Mouse (Mus musculus) ES-Bruce4 (cell line): ENCODE measurements around the gene Elf1. TPM values are rescaled to one million over a fixed set of nuclear protein-coding genes. Genes with fewer than 3 reads are reported as not detected.

Source experiments
- H3K27ac ChIP-seq: 2 replicates; pipeline ENCODE4 v1.5.1; 2012; ENCODE audit warnings: low read length, inconsistent platforms; ENCODE audit not compliant: insufficient read depth
- H3K27me3 ChIP-seq: 2 replicates; pipeline ENCODE4 v1.6.1; 2012; ENCODE audit warnings: mild to moderate bottlenecking, low read length, inconsistent platforms; ENCODE audit not compliant: control insufficient read depth, poor library complexity, insufficient read depth, severe bottlenecking
- H3K36me3 ChIP-seq: 2 replicates; pipeline ENCODE4 v1.6.1; 2012; ENCODE audit warnings: inconsistent platforms, mild to moderate bottlenecking, low read length, moderate library complexity; ENCODE audit not compliant: control insufficient read depth, poor library complexity, insufficient read depth, severe bottlenecking
- H3K4me1 ChIP-seq: one replicate; pipeline ENCODE4 v1.8.1; 2011; ENCODE audit warnings: low read length; ENCODE audit not compliant: control insufficient read depth, insufficient read depth
- H3K4me3 ChIP-seq: 2 replicates; pipeline ENCODE4 v1.5.1; 2011; ENCODE audit warnings: low read depth, mild to moderate bottlenecking, low read length
- H3K9ac ChIP-seq: 2 replicates; pipeline ENCODE4 v1.6.1; 2012; ENCODE audit warnings: low read depth, mild to moderate bottlenecking, inconsistent platforms; ENCODE audit not compliant: poor library complexity, severe bottlenecking
- H3K9me3 ChIP-seq: replicated peaks from 2 replicates; pipeline ENCODE4 v1.6.1; 2012; ENCODE audit warnings: mild to moderate bottlenecking, low read length, inconsistent platforms; ENCODE audit not compliant: control insufficient read depth, poor library complexity, insufficient read depth, severe bottlenecking
- CTCF ChIP-seq: IDR thresholded peaks from one replicate; pipeline ENCODE4 v1.8.1; 2011; ENCODE audit warnings: low read depth, low read length
- EP300 ChIP-seq: IDR thresholded peaks from 2 replicates; pipeline ENCODE4 v1.6.1; 2011; ENCODE audit warnings: low read depth, low read length; ENCODE audit not compliant: insufficient read depth
- POLR2A ChIP-seq: IDR thresholded peaks from one replicate; pipeline ENCODE4 v1.8.1; 2011; ENCODE audit warnings: low read length; ENCODE audit not compliant: insufficient read depth
- polyA plus RNA-seq: library from polyadenylated mRNA; stranded (reverse); fragments of >200 nt; gene quantifications from 2 replicates; pipeline ENCODE4 v1.2.4, GENCODE M21; 2011; ENCODE audit warnings: low read depth; ENCODE audit not compliant: missing spikeins, insufficient read depth, insufficient read length

Gene Elf1
- polyA plus RNA-seq, 1 experiment, result 20.4 TPM

DNA sequence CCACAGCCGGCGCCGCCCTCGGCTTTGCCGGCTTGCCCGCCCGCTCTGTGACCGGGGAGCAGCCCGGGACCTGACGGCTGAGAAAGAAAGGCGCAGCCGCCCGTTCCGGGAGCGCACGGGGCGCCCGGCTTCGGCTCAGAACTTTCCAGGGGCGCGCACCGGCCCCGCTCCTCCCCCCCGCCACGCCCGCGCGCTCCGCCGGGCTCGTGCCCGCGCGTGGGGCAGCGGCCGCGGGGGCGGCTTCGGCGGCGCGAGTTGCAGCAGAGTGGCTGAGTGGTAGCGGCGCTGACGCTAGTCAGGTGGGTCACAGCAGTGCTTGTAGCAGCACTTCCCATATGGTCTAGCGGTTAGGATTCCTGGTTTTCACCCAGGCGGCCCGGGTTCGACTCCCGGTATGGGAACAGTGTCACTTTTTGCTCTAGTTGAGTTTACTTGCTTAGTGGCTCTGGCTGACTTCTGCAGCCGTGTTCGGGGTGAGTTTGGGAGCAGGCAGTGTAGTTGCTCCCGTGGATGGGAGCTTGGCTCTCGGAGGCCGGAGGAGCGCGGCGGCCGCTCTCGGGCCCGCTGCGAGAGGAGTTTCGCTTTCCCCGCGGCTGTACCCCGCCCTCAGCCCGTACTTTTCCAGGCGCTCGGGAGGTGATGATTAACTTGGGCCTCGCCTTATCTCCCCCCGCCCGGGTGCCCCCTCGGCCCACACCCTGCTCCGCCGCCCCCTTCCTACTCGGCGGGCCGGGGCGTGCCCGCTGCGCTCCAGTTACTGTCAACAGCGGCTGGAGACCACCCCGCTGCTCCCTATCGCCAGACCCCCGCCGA is 551 bp downstream of the Elf1 start, which contains the start of gene Wbp4:
Wbp4 (minus strand) TSS at position 182 of the 813 bp plus-strand sequence.
- no peaks in the 10 kb centered on the region for H3K27me3 ChIP-seq
- H3K4me3 ChIP-seq, result peak within 1 kb of the TSS; percentile 77
- H3K9me3 ChIP-seq, result no peaks in the 10 kb centered on the region
- peaks cover 3% of the 10 kb centered on the region for H3K36me3 ChIP-seq
- TF ChIP-seq POLR2A (no peak), CTCF (no peak), EP300 (peak; percentile 48; the same call in 1 of the 2 replicates)
- peak within 1 kb of the TSS; percentile 93 for H3K9ac ChIP-seq
- peak within 1 kb of the TSS; percentile 66 for H3K27ac ChIP-seq
- peaks cover 2% of the 10 kb centered on the region for H3K4me1 ChIP-seq

DNA sequence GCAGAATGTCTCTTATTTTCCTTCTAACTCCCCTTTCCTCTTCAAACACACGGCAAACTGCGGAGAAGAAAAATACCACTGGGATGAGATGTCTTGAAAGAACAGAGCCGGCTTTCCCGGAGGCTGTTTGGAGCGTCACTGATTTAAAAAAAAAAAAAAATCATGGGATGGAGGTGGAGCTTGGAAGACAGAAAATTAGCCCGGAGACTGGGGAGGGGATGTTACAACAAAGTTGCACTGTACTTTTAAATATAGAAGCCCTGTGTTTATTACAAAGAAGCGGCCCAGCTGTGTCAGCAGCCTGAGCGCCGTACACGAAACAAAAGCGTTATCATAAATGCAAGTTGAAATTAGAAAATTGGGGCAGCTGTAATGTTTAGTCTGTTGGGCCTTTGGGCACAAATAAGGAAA is 1.3 kb downstream of the Elf1 start:
- Histone ChIP-seq H3K4me3 (peak overlapping the region; percentile 77), H3K9ac (peak overlapping the region; percentile 93), H3K36me3 (no peaks in the 10 kb centered on the region), H3K27ac (peak overlapping the region; percentile 27; the same call in 1 of the 2 replicates), H3K9me3 (no peaks in the 10 kb centered on the region), H3K4me1 (peaks cover 2% of the 10 kb centered on the region), H3K27me3 (no peaks in the 10 kb centered on the region)
- TF ChIP-seq EP300, result no peak
- no peak for TF ChIP-seq CTCF
- no peak for TF ChIP-seq POLR2A

- no peak overlapping the region for H3K27ac ChIP-seq
- peak overlapping the region; percentile 93; the same call in 1 of the 2 replicates for H3K9ac ChIP-seq
- H3K36me3 ChIP-seq, result no peaks in the 10 kb centered on the region
- TF ChIP-seq POLR2A (no peak), CTCF (no peak), EP300 (no peak)
- no peaks in the 10 kb centered on the region for H3K9me3 ChIP-seq
- peaks cover 2% of the 10 kb centered on the region for H3K4me1 ChIP-seq
- no peaks in the 10 kb centered on the region for H3K27me3 ChIP-seq
- H3K4me3 ChIP-seq, result peak overlapping the region; percentile 22; the same call in 1 of the 2 replicates
Measured at GRCm38 (mm10) chr14:79482747-79483355, 1.9 kb downstream of the Elf1 start.

DNA sequence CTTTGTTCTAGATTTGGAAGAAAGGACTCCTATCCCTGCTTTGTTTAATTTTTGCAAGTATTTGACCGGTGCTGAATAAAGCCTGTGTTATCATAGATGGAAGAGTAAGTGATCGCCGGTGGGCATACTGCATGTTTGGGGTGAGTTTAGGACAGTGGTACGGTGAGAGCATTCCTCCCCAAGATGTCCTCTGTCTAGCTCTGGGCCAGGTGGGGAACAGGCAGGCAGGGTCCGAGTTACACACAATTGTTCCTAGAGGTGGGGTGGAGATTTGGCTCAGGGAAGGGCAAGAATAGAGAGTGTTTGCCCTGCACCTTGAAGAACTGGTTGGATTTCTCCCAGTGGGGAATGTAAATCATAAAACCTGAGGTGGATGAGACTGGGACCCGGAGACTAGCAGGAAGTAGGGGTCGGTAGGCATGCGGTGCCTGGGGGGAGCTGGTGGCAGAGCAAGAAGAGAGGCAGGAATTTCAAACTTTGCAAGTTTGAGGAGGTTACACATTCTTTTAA is 2.7 kb downstream of the Elf1 start:
- H3K27ac ChIP-seq, result no peak overlapping the region
- TF ChIP-seq CTCF, result no peak
- TF ChIP-seq POLR2A, result no peak
- no peak for TF ChIP-seq EP300

GRCm38 (mm10) chr14:79486617-79486992 is 5.6 kb downstream of the Elf1 start:
- H3K9me3 ChIP-seq, result no peaks in the 10 kb centered on the region
- no peaks in the 10 kb centered on the region for H3K36me3 ChIP-seq
- H3K27ac ChIP-seq, result no peak overlapping the region
- no peaks in the 10 kb centered on the region for H3K27me3 ChIP-seq
- no peak overlapping the region for H3K4me3 ChIP-seq
- no peak overlapping the region for H3K9ac ChIP-seq
- TF ChIP-seq POLR2A (no peak), EP300 (no peak), CTCF (no peak)
- H3K4me1 ChIP-seq, result peaks cover 2% of the 10 kb centered on the region

More for the DNA sequence above, 2.7 kb downstream of the Elf1 start:
- peaks cover 2% of the 10 kb centered on the region for H3K4me1 ChIP-seq
- no peak overlapping the region for H3K4me3 ChIP-seq
- no peaks in the 10 kb centered on the region for H3K36me3 ChIP-seq
- no peaks in the 10 kb centered on the region for H3K27me3 ChIP-seq
- no peaks in the 10 kb centered on the region for H3K9me3 ChIP-seq
- no peak overlapping the region for H3K9ac ChIP-seq
